Comparison of ENCODE assay signal across 8 mouse cellular contexts in genomic region chr3:9573581-9573980, GRCm38 (mm10). TPM values are rescaled to one million over a fixed set of nuclear protein-coding genes. Genes with fewer than 3 reads are reported as not detected.
DNase-seq lines count a peak whose midpoint lies in the region; ATAC-seq lines count a peak whose summit lies in the region.

No protein-coding gene starts in this region.

- no peak overlapping the region for H3K9ac ChIP-seq in heart, embryonic 11.5 days (ENCODE audit: low read depth, low read length)
- H3K9ac ChIP-seq in kidney, embryonic 15.5 days: no peak overlapping the region
- H3K9ac ChIP-seq in lung, embryonic 16.5 days (ENCODE audit: low read length): no peak overlapping the region

- H3K36me3 ChIP-seq in heart, embryonic 11.5 days (ENCODE audit: control insufficient read depth, insufficient read depth, low read length): no peaks in the 10 kb centered on the region
- no peaks in the 10 kb centered on the region for H3K36me3 ChIP-seq in kidney, embryonic 15.5 days
- no peaks in the 10 kb centered on the region for H3K36me3 ChIP-seq in lung, embryonic 16.5 days (ENCODE audit: control insufficient read depth, insufficient read depth, low read length)
- no peaks in the 10 kb centered on the region for H3K36me3 ChIP-seq in forebrain, embryonic 10.5 days (replicated peaks)

- no peak overlapping the region for H3K27ac ChIP-seq in heart, embryonic 11.5 days (ENCODE audit: low read depth, low read length)
- 0 out of 2 replicates have a peak overlapping the region, but pooled peaks have one; percentile 28 for H3K27ac ChIP-seq in kidney, embryonic 15.5 days
- no peak overlapping the region for H3K27ac ChIP-seq in lung, embryonic 16.5 days (ENCODE audit: low read length)
- H3K27ac ChIP-seq in forebrain, embryonic 10.5 days: no peak overlapping the region

- 55% methylated on average over 6 of the region's 6 CpGs for WGBS in heart, embryonic 11.5 days (ENCODE audit: insufficient replicate concordance)
- WGBS in kidney, embryonic 15.5 days: 21% methylated on average over 6 of the region's 6 CpGs
- 20% methylated on average over 6 of the region's 6 CpGs for WGBS in lung, embryonic 16.5 days
- WGBS in forebrain, embryonic 10.5 days: 78% methylated on average over 6 of the region's 6 CpGs

- no peaks in the 10 kb centered on the region for H3K27me3 ChIP-seq in heart, embryonic 11.5 days (ENCODE audit: control insufficient read depth, insufficient read depth, low read length)
- H3K27me3 ChIP-seq in kidney, embryonic 15.5 days: no peaks in the 10 kb centered on the region
- no peaks in the 10 kb centered on the region for H3K27me3 ChIP-seq in lung, embryonic 16.5 days (ENCODE audit: control insufficient read depth, insufficient read depth, low read depth, low read length)
- H3K27me3 ChIP-seq in forebrain, embryonic 10.5 days (ENCODE audit: poor library complexity, severe bottlenecking): no peaks in the 10 kb centered on the region

- H3K4me3 ChIP-seq in heart, embryonic 11.5 days (ENCODE audit: low read depth, low read length): no peak overlapping the region
- H3K4me3 ChIP-seq in kidney, embryonic 15.5 days (replicated peaks): no peak overlapping the region
- H3K4me3 ChIP-seq in lung, embryonic 16.5 days (ENCODE audit: low read length): no peak overlapping the region
- H3K4me3 ChIP-seq in forebrain, embryonic 10.5 days: no peak overlapping the region

- DNase-seq in heart, adult 11 months: peak; percentile 98
- peak; percentile 18 for DNase-seq in gastrocnemius, postnatal 10 days
- no peak for DNase-seq in spleen, postnatal 4 days (ENCODE audit: low spot score in 2 of 2)
- DNase-seq in forebrain, embryonic 10.5 days (ENCODE audit: extremely low spot score, low spot score): no peak
- no peak for DNase-seq in layer of hippocampus, postnatal 10 days (ENCODE audit: low spot score in 2 of 2)

- ATAC-seq in heart, embryonic 11.5 days (replicated peaks; ENCODE audit: insufficient number of reproducible peaks, low FRiP score, low TSS enrichment): no peak
- ATAC-seq in kidney, embryonic 15.5 days (replicated peaks; ENCODE audit: low FRiP score): peak; percentile 66
- peak; percentile 91 for ATAC-seq in lung, embryonic 16.5 days (ENCODE audit: low read depth)

- H3K4me2 ChIP-seq in heart, embryonic 11.5 days: no peak overlapping the region
- 0 out of 2 replicates have a peak overlapping the region, but pooled peaks have one; percentile 1 for H3K4me2 ChIP-seq in kidney, embryonic 15.5 days
- H3K4me2 ChIP-seq in lung, embryonic 16.5 days (ENCODE audit: low read depth, low read length): no peak overlapping the region

- H3K4me1 ChIP-seq in heart, embryonic 11.5 days (ENCODE audit: control insufficient read depth, insufficient read depth, low read length): peaks cover 13% of the 10 kb centered on the region
- peaks cover 61% of the 10 kb centered on the region for H3K4me1 ChIP-seq in kidney, embryonic 15.5 days
- H3K4me1 ChIP-seq in lung, embryonic 16.5 days (replicated peaks; ENCODE audit: control insufficient read depth, insufficient read depth, low read length): peaks cover 24% of the 10 kb centered on the region
- H3K4me1 ChIP-seq in forebrain, embryonic 10.5 days: peaks cover 51% of the 10 kb centered on the region

- H3K9me3 ChIP-seq in heart, embryonic 11.5 days (replicated peaks; ENCODE audit: control insufficient read depth, low read length): no peaks in the 10 kb centered on the region
- H3K9me3 ChIP-seq in kidney, embryonic 15.5 days (replicated peaks): no peaks in the 10 kb centered on the region
- H3K9me3 ChIP-seq in lung, embryonic 16.5 days (ENCODE audit: control insufficient read depth, low read length): no peaks in the 10 kb centered on the region
- 0 out of 2 replicates have a peak, but pooled peaks cover 5% of the 10 kb centered on the region for H3K9me3 ChIP-seq in forebrain, embryonic 10.5 days

RNA-seq across cellular contexts. Expression of gene Zfp704, which starts 36.3 kb away (rescaled TPM):
- polyA plus RNA-seq in heart, embryonic 11.5 days (2014; fragmentation: Nextera tagmentation; extraction: Ambion mirVana): 7.9 and 8.2 TPM in 2 replicates
- total RNA-seq in gastrocnemius, postnatal 10 days (2021): 10 to 100 TPM; 13.4 to 16.6 TPM
- polyA plus RNA-seq in kidney, embryonic 15.5 days (2015; fragmentation: Nextera tagmentation; extraction: Ambion mirVana): 11.0 and 12.1 TPM in 2 replicates
- 8.9 and 9.0 TPM in 2 replicates for polyA plus RNA-seq in lung, embryonic 16.5 days (2015; fragmentation: Nextera tagmentation; extraction: Ambion mirVana)
- 5.6 and 6.6 TPM in 2 replicates for polyA plus RNA-seq in forebrain, embryonic 10.5 days (2016; fragmentation: Nextera tagmentation; extraction: Ambion mirVana)
- total RNA-seq in layer of hippocampus, postnatal 10 days (2021): 10 to 100 TPM; 48.3 to 48.8 TPM

Comparison
In these comparisons a context has a peak if more than half of its experiments do, and no peak if none do; other contexts are left out.
1. DNase-seq: peak in heart, adult 11 months (single experiment) and gastrocnemius, postnatal 10 days (single experiment); none in spleen, postnatal 4 days (0 of 2), forebrain, embryonic 10.5 days (single experiment) and layer of hippocampus, postnatal 10 days (0 of 2).